Mouse (Mus musculus): ENCODE results near the gene Il9r.

Gene Il9r

GRCm38 (mm10) chr11:32200075-32200601 lies at the start of gene Il9r:
TSS of gene Il9r (minus strand) at chr11:32200279.
- in situ Hi-C loops (cut with MboI; ENCODE audit: low pct_unique_long_range_greater_than_20kb in 1 of 2, low sequenced_read_pairs in 2 of 2, unreplicated experiment in 1 of 2), result no loop called here

GRCm38 (mm10) chr11:32248350-32248749 lies 48.3 kb upstream of the Il9r start:
- in situ Hi-C loops (cut with MboI; ENCODE audit: low pct_unique_long_range_greater_than_20kb in 1 of 2, low sequenced_read_pairs in 2 of 2, unreplicated experiment in 1 of 2), result no loop called here

- in situ Hi-C loops (cut with MboI; ENCODE audit: low pct_unique_long_range_greater_than_20kb in 1 of 2, low sequenced_read_pairs in 2 of 2, unreplicated experiment in 1 of 2), result no loop called here
Observed at GRCm38 (mm10) chr11:32247068-32247467, 47.0 kb upstream of the Il9r start.

GRCm38 (mm10) chr11:32245614-32246013 lies 45.5 kb upstream of the Il9r start:
- in situ Hi-C loops (cut with MboI; ENCODE audit: low pct_unique_long_range_greater_than_20kb in 1 of 2, low sequenced_read_pairs in 2 of 2, unreplicated experiment in 1 of 2), result no loop called here

GRCm38 (mm10) chr11:32244617-32245016 lies 44.5 kb upstream of the Il9r start:
- in situ Hi-C loops (cut with MboI; ENCODE audit: low pct_unique_long_range_greater_than_20kb in 1 of 2, low sequenced_read_pairs in 2 of 2, unreplicated experiment in 1 of 2), result no loop called here

- in situ Hi-C loops (cut with MboI; ENCODE audit: low pct_unique_long_range_greater_than_20kb in 1 of 2, low sequenced_read_pairs in 2 of 2, unreplicated experiment in 1 of 2), result no loop called here
Observed at GRCm38 (mm10) chr11:32244064-32244463, 44.0 kb upstream of the Il9r start.

- in situ Hi-C loops (cut with MboI; ENCODE audit: low pct_unique_long_range_greater_than_20kb in 1 of 2, low sequenced_read_pairs in 2 of 2, unreplicated experiment in 1 of 2), result no loop called here
Observed at GRCm38 (mm10) chr11:32243205-32243955, 43.3 kb upstream of the Il9r start.

GRCm38 (mm10) chr11:32242209-32242608 lies 42.1 kb upstream of the Il9r start:
- in situ Hi-C loops (cut with MboI; ENCODE audit: low pct_unique_long_range_greater_than_20kb in 1 of 2, low sequenced_read_pairs in 2 of 2, unreplicated experiment in 1 of 2), result no loop called here

GRCm38 (mm10) chr11:32241391-32241790 lies 41.3 kb upstream of the Il9r start:
- in situ Hi-C loops (cut with MboI; ENCODE audit: low pct_unique_long_range_greater_than_20kb in 1 of 2, low sequenced_read_pairs in 2 of 2, unreplicated experiment in 1 of 2), result no loop called here

- in situ Hi-C loops (cut with MboI; ENCODE audit: low pct_unique_long_range_greater_than_20kb in 1 of 2, low sequenced_read_pairs in 2 of 2, unreplicated experiment in 1 of 2), result no loop called here
Observed at GRCm38 (mm10) chr11:32238093-32238860, 38.2 kb upstream of the Il9r start.

GRCm38 (mm10) chr11:32237411-32237795 lies 37.3 kb upstream of the Il9r start:
- in situ Hi-C loops (cut with MboI; ENCODE audit: low pct_unique_long_range_greater_than_20kb in 1 of 2, low sequenced_read_pairs in 2 of 2, unreplicated experiment in 1 of 2), result no loop called here

- in situ Hi-C loops (cut with MboI; ENCODE audit: low pct_unique_long_range_greater_than_20kb in 1 of 2, low sequenced_read_pairs in 2 of 2, unreplicated experiment in 1 of 2), result no loop called here
Observed at GRCm38 (mm10) chr11:32236712-32237410, 36.8 kb upstream of the Il9r start.

GRCm38 (mm10) chr11:32236132-32236531 lies 36.1 kb upstream of the Il9r start:
- in situ Hi-C loops (cut with MboI; ENCODE audit: low pct_unique_long_range_greater_than_20kb in 1 of 2, low sequenced_read_pairs in 2 of 2, unreplicated experiment in 1 of 2), result no loop called here

- in situ Hi-C loops (cut with MboI; ENCODE audit: low pct_unique_long_range_greater_than_20kb in 1 of 2, low sequenced_read_pairs in 2 of 2, unreplicated experiment in 1 of 2), result no loop called here
Observed at GRCm38 (mm10) chr11:32235646-32236045, 35.6 kb upstream of the Il9r start.

GRCm38 (mm10) chr11:32234816-32235485 lies 34.9 kb upstream of the Il9r start:
- in situ Hi-C loops (cut with MboI; ENCODE audit: low pct_unique_long_range_greater_than_20kb in 1 of 2, low sequenced_read_pairs in 2 of 2, unreplicated experiment in 1 of 2), result no loop called here

GRCm38 (mm10) chr11:32233895-32234294 lies 33.8 kb upstream of the Il9r start:
- in situ Hi-C loops (cut with MboI; ENCODE audit: low pct_unique_long_range_greater_than_20kb in 1 of 2, low sequenced_read_pairs in 2 of 2, unreplicated experiment in 1 of 2), result no loop called here

GRCm38 (mm10) chr11:32232848-32233247 lies 32.8 kb upstream of the Il9r start:
- in situ Hi-C loops (cut with MboI; ENCODE audit: low pct_unique_long_range_greater_than_20kb in 1 of 2, low sequenced_read_pairs in 2 of 2, unreplicated experiment in 1 of 2), result no loop called here

GRCm38 (mm10) chr11:32231125-32231524 lies 31.0 kb upstream of the Il9r start:
- in situ Hi-C loops (cut with MboI; ENCODE audit: low pct_unique_long_range_greater_than_20kb in 1 of 2, low sequenced_read_pairs in 2 of 2, unreplicated experiment in 1 of 2), result no loop called here

GRCm38 (mm10) chr11:32230220-32230619 lies 30.1 kb upstream of the Il9r start:
- in situ Hi-C loops (cut with MboI; ENCODE audit: low pct_unique_long_range_greater_than_20kb in 1 of 2, low sequenced_read_pairs in 2 of 2, unreplicated experiment in 1 of 2), result no loop called here
